Mouse (Mus musculus): ENCODE results near the gene Nrsn2.

Nrsn2 gene

DNA sequence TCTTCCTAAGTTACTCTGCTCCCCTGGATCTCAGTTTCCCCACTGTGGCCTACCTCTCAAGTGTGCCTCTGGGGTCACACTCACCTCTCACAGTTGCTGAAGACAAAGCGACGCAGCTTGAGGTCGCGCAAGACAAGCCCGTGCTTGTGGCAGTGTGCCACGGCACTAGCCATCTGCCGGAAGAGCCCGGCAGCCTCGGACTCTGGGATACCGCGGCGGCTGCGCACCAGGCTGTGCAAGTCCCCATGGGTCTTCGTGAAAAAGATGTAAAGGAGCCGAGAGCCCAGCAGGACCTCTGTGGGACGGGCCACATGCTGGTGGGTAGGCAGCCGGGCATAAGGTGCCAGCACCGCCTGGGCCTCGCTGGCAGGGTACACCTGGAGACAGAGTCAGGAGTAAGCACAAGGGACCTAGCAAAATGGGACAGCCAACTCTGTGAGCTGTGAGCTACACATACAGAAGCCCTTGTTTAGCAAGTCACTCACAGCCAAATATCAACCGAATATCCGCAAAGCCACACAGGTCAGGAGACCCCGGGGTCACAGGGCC is 36.7 kb downstream of the Nrsn2 start:
- DNase-seq (ENCODE audit: low spot score): no peak

DNA sequence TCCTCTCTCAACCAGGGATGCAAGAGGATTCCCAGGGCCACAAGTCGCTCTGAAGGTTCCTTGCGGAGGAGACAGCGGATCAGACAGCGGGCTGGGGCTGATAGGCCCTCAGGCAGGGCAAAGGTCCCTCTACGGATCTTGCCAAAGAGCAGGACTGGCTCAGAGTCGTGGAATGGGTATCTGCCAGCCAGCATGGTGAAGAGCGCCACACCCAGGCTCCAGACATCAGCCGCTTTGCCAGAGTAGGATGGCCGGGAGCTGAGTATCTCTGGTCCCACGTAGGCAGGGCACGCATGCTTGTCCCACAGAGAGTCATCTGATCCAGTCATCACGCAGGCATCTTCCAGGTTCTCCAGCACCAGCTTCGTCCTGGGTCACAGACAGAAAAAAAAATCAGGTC is 38.1 kb downstream of the Nrsn2 start:
- DNase-seq (ENCODE audit: low spot score): no peak

DNA sequence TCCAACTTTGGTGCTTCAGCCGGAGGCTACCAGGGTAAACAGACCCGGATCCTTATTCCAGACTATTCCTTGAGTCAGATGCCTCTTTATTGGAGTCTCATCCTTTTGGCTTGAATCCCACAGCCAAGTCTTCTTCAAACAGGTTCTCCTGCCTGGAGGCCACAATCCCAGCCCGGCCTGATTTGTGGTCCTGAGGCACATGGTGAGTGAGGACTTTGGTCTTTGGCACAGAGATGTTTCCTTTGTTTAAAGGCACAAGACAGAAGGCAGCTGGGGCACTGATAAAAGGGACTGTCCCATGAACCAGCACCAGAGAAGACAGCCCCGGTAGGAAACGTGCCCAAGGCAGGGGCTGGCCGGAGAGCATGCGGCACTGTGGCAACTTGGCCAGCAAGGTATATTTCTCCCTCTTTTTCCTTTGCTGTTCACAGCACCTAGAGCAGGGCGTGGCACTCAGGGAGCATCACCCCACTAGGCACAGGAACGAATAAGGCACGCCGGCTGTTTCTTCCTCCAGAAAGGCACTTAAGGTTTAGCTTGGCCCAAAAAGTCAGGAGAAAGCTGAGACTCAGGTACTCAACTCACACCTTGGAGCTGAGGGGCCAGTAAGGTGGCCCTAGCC is 38.7 kb downstream of the Nrsn2 start:
- DNase-seq (ENCODE audit: low spot score): no peak

DNA sequence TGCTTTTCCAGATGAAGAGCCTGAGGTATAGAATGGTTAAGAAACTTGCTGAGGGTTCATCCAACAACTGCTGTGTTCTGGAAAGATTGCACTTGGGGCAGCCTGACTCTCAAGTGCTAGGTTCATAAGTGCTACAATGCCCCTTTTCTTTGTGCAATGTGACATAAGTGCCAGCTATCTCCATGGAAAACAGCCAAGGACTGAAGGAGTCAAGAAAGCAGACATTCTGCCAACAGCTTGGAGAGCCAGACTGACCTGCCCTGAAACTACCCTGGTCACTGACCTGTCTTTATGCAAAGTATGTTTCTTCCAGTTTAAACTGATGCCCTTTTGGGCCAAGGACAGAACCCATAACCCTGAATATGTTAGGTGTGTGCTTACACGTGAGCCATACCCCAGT is 39.6 kb downstream of the Nrsn2 start:
- DNase-seq (ENCODE audit: low spot score): no peak

DNA sequence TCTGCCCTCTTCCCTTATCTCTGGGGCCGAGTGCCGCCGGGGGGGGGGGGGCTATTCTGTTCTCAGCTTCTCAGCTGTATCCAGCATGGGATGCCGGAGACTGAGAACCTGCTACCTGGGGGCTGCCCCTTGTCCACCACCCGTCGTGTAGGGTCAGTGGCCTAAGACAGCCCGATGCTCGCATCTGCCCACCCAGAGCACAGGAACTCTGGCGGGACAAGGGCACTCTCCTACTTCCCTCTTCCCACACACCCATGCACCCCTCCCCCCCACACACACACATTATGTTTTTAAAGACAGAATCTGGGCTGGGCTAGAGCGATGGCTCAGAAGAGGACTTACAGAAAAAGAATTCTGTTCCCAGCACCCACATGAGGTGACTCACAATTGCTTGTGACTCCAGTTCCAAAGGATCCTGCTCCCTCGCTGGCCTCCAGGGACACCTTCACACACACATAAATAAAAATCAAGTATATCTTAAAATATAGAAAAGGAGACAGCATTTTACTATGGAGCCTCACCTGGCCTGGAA is 41.1 kb downstream of the Nrsn2 start:
- no peak for DNase-seq (ENCODE audit: low spot score)

DNA sequence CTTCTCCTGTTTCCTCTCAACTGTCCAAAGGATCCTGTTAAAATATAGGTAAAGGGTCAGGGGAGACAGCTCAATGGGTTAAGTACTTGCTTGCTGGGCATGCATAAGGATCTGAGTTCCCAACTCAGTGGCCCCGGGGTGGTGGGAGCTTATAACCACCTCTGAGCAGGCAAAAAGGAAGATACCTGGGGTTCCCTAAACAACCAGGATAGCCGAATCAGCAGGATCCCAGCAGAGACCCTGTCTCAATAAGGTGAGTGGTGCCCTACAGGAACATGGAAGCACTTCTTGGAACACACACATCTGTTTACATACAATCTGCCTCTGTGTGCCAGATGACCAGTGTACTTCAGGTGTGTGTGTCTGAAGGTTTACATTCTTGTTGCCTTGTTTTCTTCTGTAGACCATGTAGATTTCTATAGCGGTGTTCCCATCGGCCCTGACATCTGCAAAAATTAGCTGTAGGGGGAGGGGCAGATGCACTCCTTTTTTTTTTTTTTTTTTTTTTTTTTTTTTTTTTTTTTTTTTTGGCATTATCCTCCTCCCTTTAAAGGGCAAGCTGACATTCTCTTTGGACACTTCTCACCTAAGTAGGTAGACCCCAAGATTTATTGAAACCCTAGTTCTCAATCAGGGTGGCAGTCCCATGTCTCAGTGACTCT is 43.0 kb downstream of the Nrsn2 start:
- DNase-seq (ENCODE audit: low spot score): no peak

DNA sequence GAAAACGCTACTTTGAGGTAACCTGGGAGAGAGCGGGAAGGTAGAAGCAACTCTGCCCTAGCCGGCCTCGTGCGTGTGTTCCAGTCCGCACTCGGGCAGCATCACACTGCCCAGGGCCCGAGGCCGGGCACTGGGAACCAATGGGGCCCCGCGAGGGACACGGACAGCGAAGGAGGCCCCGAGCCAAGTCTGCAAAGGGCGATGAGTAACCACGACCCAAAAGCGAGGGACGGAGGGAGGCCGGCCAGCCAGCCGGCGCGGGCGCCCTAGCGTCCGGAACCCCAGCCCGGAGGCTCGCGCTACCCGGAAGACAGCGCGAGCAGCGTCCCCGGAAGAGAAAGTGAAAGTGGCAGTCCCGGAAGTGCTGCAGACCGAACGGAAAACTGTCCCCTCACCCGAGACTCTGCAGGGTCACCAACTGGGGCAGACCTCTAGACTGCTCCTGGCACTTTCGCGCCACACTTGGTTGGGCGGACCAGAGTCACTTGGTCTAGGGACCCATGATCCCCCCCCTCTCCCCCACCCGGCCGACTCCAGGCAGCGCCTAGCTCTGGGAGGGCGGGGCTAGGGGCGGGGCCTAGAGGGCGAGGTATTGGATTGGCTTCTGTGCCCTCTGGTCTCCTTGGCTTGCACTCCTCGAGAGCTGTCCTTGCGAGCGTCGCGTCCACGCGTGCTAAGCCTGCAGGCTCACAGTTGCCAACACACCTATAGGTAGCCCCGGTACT is 44.2 kb downstream of the Nrsn2 start, which contains the start of gene Rbck1:
Rbck1 (minus strand) TSS at position 553 of the 725 bp plus-strand sequence.
- DNase-seq (ENCODE audit: low spot score): peak; percentile 74

DNA sequence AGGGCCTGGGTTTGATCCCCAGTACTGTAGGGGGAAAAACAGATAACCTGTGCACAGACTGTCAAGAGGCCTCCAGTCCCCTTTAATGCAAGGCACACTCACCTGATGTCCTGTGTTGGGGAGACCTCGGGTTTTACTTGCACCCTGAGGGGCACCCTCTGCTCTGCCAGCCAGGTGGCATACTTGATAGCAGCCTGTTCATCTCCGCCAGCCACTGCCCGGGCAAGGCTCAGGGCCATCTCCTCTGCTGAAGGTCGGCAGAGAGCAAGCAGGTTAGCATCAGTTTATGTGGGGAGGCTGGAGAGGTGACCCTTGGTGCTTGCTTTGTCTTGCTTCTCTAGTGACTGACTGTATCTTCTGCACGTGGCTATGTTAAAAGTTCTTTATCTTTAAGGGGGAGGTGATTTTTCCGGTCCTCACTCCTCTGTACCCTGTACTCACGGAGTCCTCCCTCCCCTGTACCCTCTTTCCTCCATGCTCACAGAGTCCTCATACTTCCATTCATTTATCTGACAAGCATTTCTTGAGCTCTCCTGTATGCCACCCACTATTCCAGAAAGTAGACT is 45.5 kb downstream of the Nrsn2 start:
- DNase-seq (ENCODE audit: low spot score): no peak

DNA sequence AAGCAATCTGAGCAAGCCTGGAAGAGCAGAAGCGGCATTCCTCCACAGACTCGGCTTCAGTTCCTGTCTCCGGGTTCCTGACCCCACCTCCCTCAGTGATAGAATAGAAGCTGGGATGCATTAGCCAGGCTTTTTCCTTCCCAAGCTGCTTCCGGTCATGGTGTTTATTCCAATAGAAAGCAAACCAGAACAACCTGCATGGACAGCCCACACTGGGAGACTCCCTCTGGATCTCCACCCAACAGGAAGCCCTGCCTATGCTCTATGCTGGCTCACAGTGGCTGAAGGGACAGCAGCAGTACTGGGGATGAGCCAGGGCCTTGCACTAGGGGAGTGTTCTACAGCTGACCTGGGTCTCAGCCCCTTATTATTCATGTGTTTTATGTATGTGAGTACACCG is 48.5 kb downstream of the Nrsn2 start:
- DNase-seq (ENCODE audit: low spot score): no peak

DNA sequence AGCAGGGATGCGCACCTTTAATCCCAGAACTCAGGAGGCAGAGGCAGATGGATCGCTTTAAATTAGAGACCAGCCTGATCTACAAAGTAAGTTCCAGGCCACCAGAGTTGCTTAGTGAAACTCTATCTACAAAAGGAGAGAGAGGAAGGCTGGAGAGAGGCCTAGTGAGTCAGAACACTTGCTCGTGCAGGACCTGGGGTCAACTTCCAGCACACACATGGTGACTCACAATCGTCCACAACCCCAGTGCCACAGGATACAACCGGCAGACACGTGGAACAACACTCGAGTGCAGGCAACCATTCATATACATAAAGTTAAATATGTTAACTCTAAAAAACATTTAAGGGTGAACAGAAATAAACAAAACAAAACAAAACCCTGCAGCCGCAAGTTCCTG is 49.8 kb downstream of the Nrsn2 start:
- no peak for DNase-seq (ENCODE audit: low spot score)

DNA sequence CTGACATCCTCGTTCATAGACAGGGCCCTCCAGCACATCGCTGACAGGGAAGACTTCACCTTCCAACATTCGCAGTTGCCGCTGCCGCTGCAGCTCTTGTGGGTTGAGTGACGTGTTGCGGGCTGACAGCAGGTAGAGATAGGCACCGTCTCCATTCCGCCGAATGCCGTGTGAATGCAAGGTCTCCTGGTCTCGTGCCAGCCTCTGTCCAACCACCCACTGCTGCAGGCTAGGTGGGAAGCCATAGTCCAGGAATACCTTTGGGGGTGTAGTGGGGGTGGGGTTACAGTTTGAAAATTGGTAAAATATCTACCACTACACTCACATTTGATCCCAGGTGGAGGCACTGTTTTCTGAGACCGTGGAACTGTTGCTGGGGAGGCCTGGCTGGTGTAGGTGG is 50.3 kb downstream of the Nrsn2 start:
- DNase-seq (ENCODE audit: low spot score): no peak

DNA sequence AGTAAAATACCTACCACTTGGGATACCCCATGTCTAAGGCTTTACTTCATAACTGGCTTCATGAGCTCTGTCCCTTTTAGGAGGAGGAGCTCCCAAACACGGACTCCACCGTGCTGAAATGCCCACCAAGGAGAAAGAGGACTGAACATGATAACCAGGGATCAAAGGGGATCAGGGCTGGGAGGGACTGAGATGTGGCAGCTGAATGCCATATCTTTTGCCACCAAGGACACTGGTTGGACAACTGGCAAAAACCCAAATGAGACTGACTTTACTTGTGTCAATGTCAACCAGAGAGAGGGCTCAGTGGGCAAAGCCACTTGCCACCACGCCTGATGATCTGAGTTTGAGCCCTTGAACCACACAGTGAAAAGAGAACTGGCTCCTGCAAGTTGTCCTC is 51.6 kb downstream of the Nrsn2 start:
- DNase-seq (ENCODE audit: low spot score): no peak

DNA sequence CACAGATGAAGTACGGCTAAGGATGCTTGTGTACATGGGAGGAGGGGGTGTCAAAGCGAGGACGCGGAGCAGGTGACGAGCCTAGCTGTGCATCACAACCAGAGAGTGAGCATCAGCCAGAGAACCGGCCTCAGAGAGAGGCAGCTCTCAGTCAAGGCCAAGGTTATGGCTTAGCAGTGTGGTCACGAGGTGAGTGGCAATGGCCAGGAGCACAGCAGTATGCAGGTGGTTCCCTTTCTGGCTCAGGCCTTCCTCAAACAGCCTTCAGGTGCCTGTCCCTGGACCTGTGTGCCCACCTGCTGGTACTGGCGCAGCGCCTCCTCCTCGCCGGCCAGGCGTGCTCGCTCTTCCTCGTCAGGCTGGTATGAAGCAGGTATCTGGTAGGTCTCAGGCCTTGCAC is 52.5 kb downstream of the Nrsn2 start:
- DNase-seq (ENCODE audit: low spot score): no peak

DNA sequence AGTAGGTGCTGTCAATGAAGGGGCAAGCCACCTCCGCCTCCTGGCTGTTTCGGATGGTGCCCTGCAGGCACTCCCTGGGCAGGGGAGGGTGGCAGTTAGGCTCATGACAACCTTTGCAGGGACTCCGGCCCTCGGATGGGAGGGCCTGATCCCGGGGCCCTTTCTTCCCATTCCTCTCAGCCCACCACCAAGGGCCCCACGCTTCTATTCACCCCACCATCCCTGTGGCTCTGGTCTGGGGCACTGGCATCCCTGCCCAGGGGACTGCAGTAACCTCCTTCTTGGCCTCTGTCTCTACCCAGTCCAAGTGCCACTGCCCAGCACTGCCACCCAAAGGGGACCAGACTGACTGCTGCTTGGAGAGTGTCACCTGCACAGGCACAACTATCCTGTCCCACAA is 54.2 kb downstream of the Nrsn2 start:
- DNase-seq (ENCODE audit: low spot score): no peak

DNA sequence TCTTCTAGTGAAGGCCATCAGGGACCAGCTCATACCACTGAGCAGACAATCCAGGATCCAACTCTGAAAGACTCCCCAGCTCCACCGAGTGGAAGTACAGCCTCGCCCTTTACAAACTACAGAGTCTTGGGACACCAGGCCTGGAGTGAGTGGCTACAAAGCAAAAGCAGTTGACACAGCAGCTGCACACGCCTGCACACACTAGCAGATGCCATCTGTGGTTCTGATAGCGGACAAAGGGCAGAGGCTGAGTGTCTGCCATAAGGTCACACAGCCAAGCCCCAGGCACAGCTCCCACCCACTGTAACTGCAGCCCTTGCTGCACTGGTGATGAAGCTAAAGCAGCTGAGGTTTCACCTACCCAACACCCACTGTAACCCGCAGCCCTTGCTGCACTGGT is 54.9 kb downstream of the Nrsn2 start:
- DNase-seq (ENCODE audit: low spot score): no peak

All from urinary bladder, postnatal 25 days (tissue).